Mouse (Mus musculus): ENCODE data around the gene 4933406M09Rik.

DNA sequence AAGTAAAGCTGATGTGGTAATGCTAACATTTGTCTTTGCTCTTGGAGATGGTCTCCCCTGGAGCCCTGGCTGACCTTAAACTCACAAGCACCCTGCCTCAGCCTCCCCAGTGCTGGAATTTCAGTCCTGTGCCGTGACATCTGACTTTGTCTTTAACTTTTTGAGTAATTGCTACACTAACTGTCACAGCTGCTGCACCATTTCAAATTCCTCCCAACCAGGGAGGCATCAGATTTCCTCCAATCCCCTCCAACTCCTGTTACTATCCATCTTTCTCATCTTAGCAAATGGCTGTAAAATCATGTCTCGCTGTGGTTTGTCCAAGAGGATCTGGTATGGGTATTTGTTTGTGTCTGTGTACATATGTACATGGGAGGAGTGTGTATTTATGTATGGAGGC, 11.6 kb upstream of the 4933406M09Rik start:
- TF ChIP-seq GATA1 (IDR thresholded peaks at IDR 0.05; ENCODE audit: low read length) (no peak), TAL1 (IDR thresholded peaks at IDR 0.05; ENCODE audit: low read length) (no peak)

Data from erythroblast, embryonic 14.5 days (primary cell).